Mouse (Mus musculus) megakaryocyte, embryonic 14.5 days (primary cell): ENCODE measurements around the gene Prkaa2. TPM values are rescaled to one million over a fixed set of nuclear protein-coding genes. Genes with fewer than 3 reads are reported as not detected.

Source experiments
- H3K27me3 ChIP-seq: replicated peaks from 2 replicates; pipeline ENCODE3; 2012; ENCODE audit warnings: inconsistent platforms
- H3K36me3 ChIP-seq: replicated peaks from 2 replicates; pipeline ENCODE3; 2012; ENCODE audit warnings: low read length, inconsistent platforms, mixed read lengths
- H3K4me1 ChIP-seq: 2 replicates; pipeline ENCODE4 v1.6.1; 2012; ENCODE audit warnings: inconsistent platforms
- H3K4me3 ChIP-seq: replicated peaks from 2 replicates; pipeline ENCODE3; 2012; ENCODE audit warnings: moderate library complexity, mild to moderate bottlenecking, inconsistent platforms
- H3K9me3 ChIP-seq: 2 replicates; pipeline ENCODE4 v1.6.1; 2012; ENCODE audit warnings: inconsistent platforms
- FLI1 ChIP-seq: IDR thresholded peaks from 2 replicates; pipeline ENCODE4 v1.6.1; 2012; ENCODE audit warnings: low read length, inconsistent platforms, mixed read lengths
- GATA1 ChIP-seq: IDR thresholded peaks from 3 replicates; pipeline ENCODE4 v1.6.1; 2012; ENCODE audit warnings: mixed read lengths, low read length, inconsistent platforms, borderline replicate concordance
- polyA plus RNA-seq: library from polyadenylated mRNA; stranded (reverse); fragments of >175 nt; gene quantifications from 2 replicates; pipeline ENCODE4 v1.2.3, GENCODE M21; 2012; ENCODE audit warnings: low replicate concordance; ENCODE audit not compliant: insufficient read depth

Prkaa2 gene
- polyA plus RNA-seq: 0.02 and 0.27 TPM in 2 replicates

DNA sequence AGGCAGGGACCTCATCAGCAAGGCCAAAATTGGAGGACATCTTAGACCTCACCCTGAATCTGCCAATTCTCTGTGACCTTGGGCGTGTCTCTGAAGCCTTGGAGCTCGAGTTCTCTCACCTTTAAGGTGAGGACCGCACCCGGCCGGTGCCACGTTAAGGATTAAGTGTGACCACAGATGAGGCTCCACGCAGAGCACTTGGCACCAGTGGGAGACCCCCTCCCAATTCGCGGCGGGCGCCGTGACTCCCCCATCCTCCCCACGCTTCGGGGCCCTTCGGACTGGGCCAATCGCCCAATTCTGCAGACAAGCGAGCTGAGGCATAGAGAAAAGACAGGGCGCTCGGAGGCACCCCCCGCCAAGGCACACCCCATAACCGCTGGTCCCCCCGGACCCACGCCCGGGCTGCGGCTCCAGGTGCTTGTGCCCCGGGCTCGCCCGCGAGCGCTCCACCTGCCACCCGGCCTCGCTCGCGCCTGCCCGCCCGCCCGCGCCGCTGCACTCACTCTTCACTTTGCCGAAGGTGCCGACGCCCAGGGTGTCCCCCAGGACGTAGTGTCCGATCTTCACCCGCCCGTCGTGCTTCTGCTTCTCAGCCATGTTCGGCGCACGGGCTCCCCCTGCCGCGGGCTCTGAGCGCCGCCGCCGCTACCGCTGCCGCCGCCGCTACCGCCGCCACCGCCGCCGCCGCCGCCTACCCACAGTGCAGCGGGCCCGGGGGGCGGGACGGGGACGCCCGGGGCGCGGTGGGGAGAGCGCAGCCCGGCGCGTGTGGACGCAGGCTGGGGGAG lies at the start of gene Prkaa2:
Gene Prkaa2 (minus strand): TSS at position 692 of the 791 bp plus-strand sequence.
- Histone ChIP-seq H3K4me3 (peak within 1 kb of the TSS; percentile 95), H3K4me1 (peaks cover 18% of the 10 kb centered on the region), H3K9me3 (no peaks in the 10 kb centered on the region), H3K36me3 (no peaks in the 10 kb centered on the region), H3K27me3 (peaks cover 62% of the 10 kb centered on the region)
- TF ChIP-seq GATA1 (no peak), FLI1 (no peak)

DNA sequence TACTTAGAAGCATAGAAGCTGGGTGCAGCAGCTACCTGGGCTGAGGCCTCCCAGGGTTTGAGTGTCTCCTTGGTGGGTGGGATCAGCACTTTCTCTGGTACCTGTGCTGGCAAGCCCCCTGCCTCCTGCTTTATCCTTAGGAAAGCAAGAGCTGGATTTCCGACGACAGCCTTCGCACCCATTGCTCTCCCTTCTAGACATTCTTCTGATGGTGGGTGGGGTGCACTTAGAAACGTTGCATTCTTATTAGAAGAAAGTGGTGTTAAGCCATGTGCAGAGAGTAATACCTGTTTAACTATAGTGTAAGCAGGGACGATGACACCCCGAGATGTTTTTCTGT lies 49.8 kb upstream of the Prkaa2 start:
- no peak for TF ChIP-seq GATA1
- no peak for TF ChIP-seq FLI1
- Histone ChIP-seq H3K36me3 (peaks cover 39% of the 10 kb centered on the region), H3K27me3 (peaks cover 6% of the 10 kb centered on the region), H3K4me1 (peaks cover 52% of the 10 kb centered on the region), H3K9me3 (no peaks in the 10 kb centered on the region), H3K4me3 (peak overlapping the region; percentile 99)

- H3K4me3 ChIP-seq: peak overlapping the region; percentile 99
- peaks cover 7% of the 10 kb centered on the region for H3K27me3 ChIP-seq
- no peak for TF ChIP-seq GATA1
- no peak for TF ChIP-seq FLI1
- no peaks in the 10 kb centered on the region for H3K9me3 ChIP-seq
- peaks cover 46% of the 10 kb centered on the region for H3K4me1 ChIP-seq
- peaks cover 36% of the 10 kb centered on the region for H3K36me3 ChIP-seq
Measured at GRCm38 (mm10) chr4:105158651-105159530, 49.2 kb upstream of the Prkaa2 start.

DNA sequence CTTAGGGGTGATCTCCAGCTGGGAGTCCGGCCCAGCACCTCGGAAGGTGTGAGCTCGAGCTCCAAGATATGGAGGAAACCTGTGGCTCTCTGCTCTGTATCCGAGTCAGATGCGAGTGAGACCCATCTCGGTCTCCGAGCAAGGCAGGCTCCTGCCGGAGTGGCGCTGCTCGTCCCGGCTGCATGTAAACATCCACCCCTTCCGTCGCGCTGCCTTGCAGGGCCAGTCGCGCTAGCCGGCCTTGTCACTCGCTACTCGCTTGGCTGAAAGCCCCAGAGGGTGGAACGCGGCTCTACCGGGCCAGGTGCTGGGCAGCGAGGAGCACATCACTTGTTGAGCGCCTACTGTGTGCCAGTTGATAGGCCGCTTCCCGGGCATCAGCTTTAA lies 48.5 kb upstream of the Prkaa2 start:
- Histone ChIP-seq H3K4me1 (peaks cover 41% of the 10 kb centered on the region), H3K27me3 (peaks cover 8% of the 10 kb centered on the region), H3K36me3 (peaks cover 29% of the 10 kb centered on the region), H3K4me3 (peak overlapping the region; percentile 99), H3K9me3 (no peaks in the 10 kb centered on the region)
- TF ChIP-seq FLI1 (no peak), GATA1 (no peak)

DNA sequence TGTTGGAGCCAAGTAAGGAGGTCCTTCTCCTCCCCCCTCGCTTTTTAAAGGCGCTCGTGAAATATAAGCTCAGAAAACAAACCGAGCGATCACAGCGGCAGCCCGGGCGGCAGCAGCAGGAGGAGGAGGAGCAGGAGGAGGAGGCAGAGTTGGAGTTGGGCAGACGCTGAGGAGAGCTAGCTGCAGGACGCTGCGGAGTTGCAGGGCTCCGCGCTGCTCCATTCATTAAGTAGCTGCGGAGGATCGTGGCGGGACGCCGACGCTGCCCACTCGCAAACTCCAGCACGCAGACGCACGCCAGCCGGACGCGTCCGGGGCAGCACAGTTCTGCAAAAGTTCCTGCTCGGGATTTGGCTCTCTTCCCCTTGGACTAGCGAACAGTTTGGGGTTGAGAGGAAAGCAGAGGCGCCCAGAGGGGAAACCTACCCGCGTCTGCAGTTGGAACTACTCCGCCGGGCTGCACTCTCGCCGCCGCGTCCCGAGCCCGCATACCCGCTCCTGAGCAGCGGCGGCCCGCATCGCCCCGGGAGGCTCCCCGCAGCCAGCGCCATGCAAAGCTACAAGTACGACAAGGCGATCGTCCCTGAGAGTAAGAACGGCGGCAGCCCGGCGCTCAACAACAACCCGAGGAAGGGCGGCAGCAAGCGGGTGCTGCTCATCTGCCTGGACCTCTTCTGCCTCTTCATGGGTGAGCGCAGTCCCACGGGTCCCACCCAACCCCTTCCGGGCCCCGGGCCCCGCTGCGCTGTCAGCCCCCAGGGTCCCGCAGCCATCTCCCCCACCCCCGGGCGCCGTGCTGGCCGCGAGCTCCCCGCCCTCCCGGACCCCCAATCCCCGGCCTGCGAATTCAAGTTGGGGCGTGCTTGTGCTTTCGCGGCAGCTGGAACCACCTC lies 47.8 kb upstream of the Prkaa2 start, which contains the start of gene Plpp3:
Gene Plpp3 (plus strand): TSS at position 72 of the 893 bp plus-strand sequence.
- Histone ChIP-seq H3K4me1 (peaks cover 36% of the 10 kb centered on the region), H3K4me3 (peak within 1 kb of the TSS; percentile 99), H3K9me3 (no peaks in the 10 kb centered on the region), H3K36me3 (peaks cover 25% of the 10 kb centered on the region), H3K27me3 (peaks cover 8% of the 10 kb centered on the region)
- TF ChIP-seq FLI1: no peak
- no peak for TF ChIP-seq GATA1

GRCm38 (mm10) chr4:105156955-105157275 lies 47.2 kb upstream of the Prkaa2 start:
- Histone ChIP-seq H3K36me3 (peaks cover 22% of the 10 kb centered on the region), H3K4me1 (peaks cover 30% of the 10 kb centered on the region), H3K9me3 (no peaks in the 10 kb centered on the region), H3K4me3 (peak overlapping the region; percentile 99), H3K27me3 (peaks cover 8% of the 10 kb centered on the region)
- no peak for TF ChIP-seq GATA1
- TF ChIP-seq FLI1: no peak

GRCm38 (mm10) chr4:105156281-105156680 lies 46.6 kb upstream of the Prkaa2 start:
- no peak for TF ChIP-seq GATA1
- no peak for TF ChIP-seq FLI1
- peaks cover 8% of the 10 kb centered on the region for H3K27me3 ChIP-seq
- H3K9me3 ChIP-seq: no peaks in the 10 kb centered on the region
- H3K4me1 ChIP-seq: peaks cover 23% of the 10 kb centered on the region
- H3K36me3 ChIP-seq: peaks cover 16% of the 10 kb centered on the region
- no peak overlapping the region for H3K4me3 ChIP-seq

DNA sequence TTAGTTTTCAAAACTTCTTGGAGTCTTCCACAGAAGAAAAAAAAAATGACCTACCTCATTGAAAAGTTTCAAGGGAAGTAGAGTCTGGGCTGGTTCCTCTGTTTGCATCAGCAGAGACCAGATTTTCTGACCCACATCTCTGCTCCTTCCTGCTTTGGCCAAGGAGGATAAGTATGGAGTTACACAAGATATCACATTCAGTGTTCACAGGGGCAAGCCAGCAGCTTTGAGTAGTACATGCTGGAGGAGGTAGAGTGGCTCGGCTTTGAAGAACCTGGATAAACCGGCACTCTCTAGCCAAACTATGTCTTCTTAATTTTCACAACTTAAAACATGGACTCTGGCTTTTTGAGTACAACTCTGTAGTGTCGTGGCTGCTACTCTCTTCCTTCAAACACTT lies 43.5 kb upstream of the Prkaa2 start:
- Histone ChIP-seq H3K9me3 (no peaks in the 10 kb centered on the region), H3K4me3 (no peak overlapping the region), H3K36me3 (no peaks in the 10 kb centered on the region), H3K4me1 (peaks cover 4% of the 10 kb centered on the region; the same call in 1 of the 2 replicates), H3K27me3 (peaks cover 8% of the 10 kb centered on the region)
- TF ChIP-seq FLI1: no peak
- TF ChIP-seq GATA1: no peak
